Mouse (Mus musculus): ENCODE measurements at regions not wholly inside any gene's neighbourhood (a gene's known extent, or its start where the extent isn't known, plus 50 kb on each side); places are given as distances from the start of the nearest gene placed in this dataset.

- TF ChIP-seq POLR2A (IDR thresholded peaks at IDR 0.05; ENCODE audit: borderline replicate concordance, low read depth, low read length) (no peak), CTCF (IDR thresholded peaks at IDR 0.05; ENCODE audit: low read depth, low read length) (no peak)
Observed at GRCm38 (mm10) chr1:184478006-184478405, 254.4 kb downstream of the Hlx start.

Measured in bone marrow macrophage, adult 2 months (primary cell).